Mouse (Mus musculus) thymus, adult 2 months (tissue): ENCODE data around the gene Peli2.

Experiments used
- CTCF ChIP-seq: fragments of 200-500 bp; IDR thresholded peaks from 2 replicates; pipeline ENCODE4 v1.5.1; 2012; ENCODE audit warnings: mild to moderate bottlenecking, control low read depth, low read length, moderate library complexity, borderline replicate concordance; ENCODE audit not compliant: control insufficient read depth, poor library complexity, insufficient read depth; ENCODE audit errors: extremely low read depth
- POLR2A ChIP-seq: fragments of 200-500 bp; IDR thresholded peaks from 2 replicates; pipeline ENCODE4 v1.6.1; 2012; ENCODE audit warnings: mild to moderate bottlenecking, low read length, control low read depth, moderate library complexity; ENCODE audit not compliant: control insufficient read depth, poor library complexity, insufficient read depth; ENCODE audit errors: extremely low read depth

GRCm38 (mm10) chr14:48327746-48328145 lies 207.1 kb downstream of the Peli2 start:
- no peak for TF ChIP-seq CTCF
- TF ChIP-seq POLR2A: no peak
